Mouse (Mus musculus): Measurements from ENCODE around the gene Smad9.

DNA sequence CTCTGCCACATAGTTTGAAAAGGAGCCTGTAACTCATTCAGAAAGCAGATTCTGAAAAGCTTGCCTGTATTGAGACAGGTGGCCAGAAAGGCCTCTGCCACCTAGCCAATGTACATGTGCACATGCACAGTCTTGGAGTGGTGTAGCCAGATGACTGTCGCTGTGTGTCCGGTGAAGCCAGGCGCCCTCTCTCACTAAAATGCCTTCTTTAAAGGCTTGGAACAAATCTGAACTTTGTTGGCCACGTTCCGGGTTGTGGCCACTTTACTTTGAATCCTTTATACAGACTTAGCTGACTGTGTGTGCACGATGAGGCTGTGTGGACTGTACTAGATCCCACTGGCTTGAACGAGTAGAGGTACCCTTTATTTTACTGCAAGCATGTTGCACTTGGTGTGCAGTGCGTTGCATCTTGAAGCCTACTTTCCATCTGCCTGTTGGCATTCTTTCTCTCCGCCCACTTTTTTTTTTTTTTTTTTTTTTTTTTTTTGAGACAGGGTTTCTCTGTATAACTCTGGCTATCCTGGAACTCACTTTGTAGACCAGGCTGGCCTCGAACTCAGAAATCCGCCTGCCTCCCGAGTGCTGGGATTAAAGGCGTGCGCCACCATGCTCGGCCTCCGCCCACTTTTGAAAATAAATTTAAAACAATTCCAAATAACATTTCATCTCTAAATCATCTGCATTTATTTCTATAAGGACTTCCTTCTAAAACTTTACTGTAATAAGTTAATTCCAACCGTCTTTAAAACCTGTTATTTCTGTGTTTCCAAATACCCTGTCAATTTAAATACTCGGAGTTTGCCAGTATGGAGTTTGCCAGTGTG lies 19.1 kb upstream of the Smad9 start:
- TF ChIP-seq POLR2A (IDR thresholded peaks at IDR 0.05; ENCODE audit: control insufficient read depth, low read depth, low read length) (no peak), CTCF (IDR thresholded peaks at IDR 0.05; ENCODE audit: control insufficient read depth, insufficient read depth, insufficient replicate concordance, low read depth, low read length) (no peak)

Measured in testis, adult 2 months (tissue).